18 mouse cellular contexts compared by ENCODE assay signal in the genomic region with DNA sequence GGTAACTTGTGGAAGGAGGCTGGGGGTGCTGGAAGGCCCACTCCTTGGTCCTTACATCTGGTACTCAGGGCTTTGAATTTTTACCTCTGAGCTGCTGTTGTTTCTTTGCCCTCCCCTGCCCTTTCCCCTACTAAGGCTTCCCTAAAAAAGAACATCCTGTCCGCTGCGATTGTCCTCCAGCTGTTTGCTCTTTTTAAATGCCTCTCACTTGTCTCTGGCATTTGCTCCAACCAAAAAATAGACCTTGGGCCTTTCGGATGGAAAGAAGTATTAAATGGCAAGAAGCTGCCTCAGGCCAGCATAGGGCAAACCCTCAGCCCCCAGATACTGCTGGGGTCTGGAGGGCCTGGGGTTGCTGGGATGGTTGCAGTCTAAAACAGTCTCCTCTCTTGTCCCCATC. TPM values are rescaled to one million over a fixed set of nuclear protein-coding genes. Genes with fewer than 3 reads are reported as not detected.
DNase-seq lines count a peak whose midpoint lies in the region; ATAC-seq and TF ChIP-seq lines count a peak whose summit lies in the region.
"Had no signal": no experiment of that assay in that cellular context is flagged by ENCODE, and none has a peak within 500 bp of the region (broad histone marks: within the 10 kb centered on the region; RNA-seq: fewer than 3 reads in every experiment).

No protein-coding gene starts in this region.

- no peaks in the 10 kb centered on the region for H3K36me3 ChIP-seq in heart, embryonic 12.5 days
- H3K36me3 ChIP-seq in heart, embryonic 10.5 days, result no peaks in the 10 kb centered on the region
- H3K36me3 ChIP-seq in lung, postnatal 0 days (ENCODE audit: insufficient read depth, low read length), result no peaks in the 10 kb centered on the region
- H3K36me3 ChIP-seq: embryonic facial prominence, embryonic 15.5 days; forebrain, embryonic 10.5 days; hindbrain, embryonic 15.5 days had no signal

- H3K4me1 ChIP-seq in heart, embryonic 12.5 days (replicated peaks), result peaks cover 36% of the 10 kb centered on the region
- H3K4me1 ChIP-seq in heart, embryonic 10.5 days, result peaks cover 42% of the 10 kb centered on the region
- H3K4me1 ChIP-seq in lung, postnatal 0 days (ENCODE audit: insufficient read depth, low read depth, low read length), result peaks cover 11% of the 10 kb centered on the region

- H3K27me3 ChIP-seq in heart, embryonic 12.5 days (replicated peaks), result 0 out of 2 replicates have a peak, but pooled peaks cover 3% of the 10 kb centered on the region
- peaks cover 5% of the 10 kb centered on the region; the same call in 1 of the 2 replicates for H3K27me3 ChIP-seq in heart, embryonic 10.5 days (ENCODE audit: insufficient read depth, poor library complexity, severe bottlenecking)
- no peaks in the 10 kb centered on the region for H3K27me3 ChIP-seq in lung, postnatal 0 days (replicated peaks; ENCODE audit: insufficient read depth, low read length)
- H3K27me3 ChIP-seq: embryonic facial prominence, embryonic 15.5 days had no signal

- no peak overlapping the region for H3K4me2 ChIP-seq in heart, embryonic 12.5 days
- H3K4me2 ChIP-seq in lung, postnatal 0 days (replicated peaks; ENCODE audit: low read depth, low read length), result no peak overlapping the region
- H3K4me2 ChIP-seq: embryonic facial prominence, embryonic 15.5 days; hindbrain, embryonic 15.5 days had no signal

- no peak for ATAC-seq in heart, embryonic 12.5 days (ENCODE audit: insufficient number of reproducible peaks, low FRiP score)
- ATAC-seq in lung, postnatal 0 days, result no peak
- ATAC-seq: forebrain, embryonic 14.5 days had no signal

- H3K9me3 ChIP-seq in heart, embryonic 12.5 days (replicated peaks), result no peaks in the 10 kb centered on the region
- no peaks in the 10 kb centered on the region for H3K9me3 ChIP-seq in heart, embryonic 10.5 days
- H3K9me3 ChIP-seq in lung, postnatal 0 days (ENCODE audit: low read length), result no peaks in the 10 kb centered on the region
- H3K9me3 ChIP-seq: embryonic facial prominence, embryonic 15.5 days; forebrain, embryonic 10.5 days; hindbrain, embryonic 15.5 days had no signal

- WGBS in heart, embryonic 12.5 days, result 49% methylated on average over 3 of the region's 3 CpGs
- WGBS in heart, embryonic 10.5 days, result 52% methylated on average over 3 of the region's 3 CpGs
- 58% methylated on average over 3 of the region's 3 CpGs for WGBS in lung, postnatal 0 days

- DNase-seq in heart, adult 11 months, result peak; percentile 91
- DNase-seq in heart, adult 9 months (ENCODE audit: low spot score in 2 of 2), result peak; percentile 38 to 41
- no peak for DNase-seq in heart, embryonic 10.5 days (ENCODE audit: low spot score)
- peak; percentile 25 for DNase-seq in lung, postnatal 0 days (ENCODE audit: low spot score)
- no peak for DNase-seq in lung, postnatal 10 days
- DNase-seq in urinary bladder, postnatal 36 days (ENCODE audit: low spot score in 2 of 2), result no peak
- DNase-seq: adrenal gland, postnatal 10 days; cerebellum, adult 11 months; cerebellum, adult 8-10 months; cerebellum, postnatal 14 days; embryo, embryonic 11 days; gastrocnemius, postnatal 36 days had no signal

- no peak overlapping the region for H3K27ac ChIP-seq in heart, embryonic 12.5 days (ENCODE audit: poor library complexity, severe bottlenecking)
- no peak overlapping the region for H3K27ac ChIP-seq in heart, embryonic 10.5 days
- no peak overlapping the region for H3K27ac ChIP-seq in lung, postnatal 0 days (ENCODE audit: low read length)
- H3K27ac ChIP-seq: embryonic facial prominence, embryonic 15.5 days; forebrain, embryonic 10.5 days; hindbrain, embryonic 15.5 days had no signal

- no peak for TF ChIP-seq CTCF in lung, postnatal 0 days (IDR thresholded peaks at IDR 0.05)

- no peak overlapping the region for H3K9ac ChIP-seq in heart, embryonic 12.5 days
- no peak overlapping the region for H3K9ac ChIP-seq in lung, postnatal 0 days (replicated peaks; ENCODE audit: low read depth)
- H3K9ac ChIP-seq: embryonic facial prominence, embryonic 15.5 days; hindbrain, embryonic 15.5 days had no signal

- no peak for TF ChIP-seq EP300 in lung, postnatal 0 days (IDR thresholded peaks at IDR 0.05)

- H3K4me3 ChIP-seq in heart, embryonic 12.5 days, result no peak overlapping the region
- no peak overlapping the region for H3K4me3 ChIP-seq in heart, embryonic 10.5 days
- H3K4me3 ChIP-seq in lung, postnatal 0 days (ENCODE audit: low read depth, low read length), result no peak overlapping the region
- H3K4me3 ChIP-seq: embryonic facial prominence, embryonic 15.5 days; erythroblast, embryonic 14.5 days; forebrain, embryonic 10.5 days; hindbrain, embryonic 15.5 days had no signal

RNA-seq across cellular contexts. Expression of gene Hes1, which starts 59.1 kb away (rescaled TPM):
- polyA plus RNA-seq in heart, embryonic 12.5 days (2016; fragmentation: Nextera tagmentation; extraction: Ambion mirVana), result 32.7 and 34.7 TPM in 2 replicates
- 25.1 and 35.2 TPM in 2 replicates for polyA plus RNA-seq in heart, embryonic 10.5 days (2016; fragmentation: Nextera tagmentation; extraction: Ambion mirVana)
- polyA plus RNA-seq in lung, postnatal 0 days (2015; fragmentation: Nextera tagmentation; extraction: Ambion mirVana), result 89.1 and 93.9 TPM in 2 replicates

Comparison
In these comparisons a context has a peak if more than half of its experiments do, and no peak if none do; other contexts are left out.
1. DNase-seq: peak in heart, adult 11 months (single experiment), heart, adult 9 months (2 of 2) and lung, postnatal 0 days (single experiment); none in heart, embryonic 10.5 days (single experiment), lung, postnatal 10 days (single experiment) and urinary bladder, postnatal 36 days (0 of 2).